Mouse (Mus musculus): ENCODE measurements around the gene Prickle3.
"Not testable (repeated sequence)": the region's sequence is repeated elsewhere in the genome, so short reads cannot be mapped to it uniquely, and the experiment has no call there.

Prickle3 gene

DNA sequence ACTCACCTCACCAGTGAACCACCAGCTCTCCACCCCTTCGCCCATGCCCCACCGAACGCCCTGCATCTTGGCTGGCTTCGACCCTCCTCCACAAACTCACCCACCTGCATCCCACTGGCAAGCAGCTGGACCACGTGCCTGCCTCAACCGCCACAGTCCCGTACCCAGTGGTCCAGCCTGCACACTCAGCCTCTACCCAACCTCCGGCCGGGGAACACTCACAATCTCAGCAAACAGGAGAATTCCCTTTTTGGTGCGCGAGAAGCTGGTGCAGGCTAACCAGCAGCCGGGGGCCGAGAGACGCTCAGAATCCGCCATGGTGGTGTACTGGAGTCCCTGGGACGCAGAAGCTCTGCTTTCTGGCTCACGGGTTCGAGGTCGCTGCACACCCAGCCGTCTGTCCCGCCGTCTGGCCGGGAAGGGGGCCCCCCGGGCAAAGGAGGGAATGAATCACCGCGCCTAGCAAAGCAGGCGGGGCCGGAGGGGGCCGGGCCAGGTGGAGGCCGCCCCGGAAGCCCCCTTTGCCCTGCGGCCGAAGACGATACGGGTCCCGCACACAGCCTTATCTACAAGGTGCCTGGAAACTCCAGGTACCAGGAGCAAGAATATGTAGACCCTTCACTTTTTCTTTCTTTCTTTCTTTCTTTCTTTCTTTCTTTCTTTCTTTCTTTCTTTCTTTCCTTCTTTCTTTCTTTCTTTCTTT is 14.0 kb downstream of the Prickle3 start, which contains the start of gene Plp2:
Plp2 (minus strand) TSS at position 470 of the 703 bp plus-strand sequence.
- DNase-seq (ENCODE audit: extremely low spot score, low read depth, low spot score) = no peak

GRCm38 (mm10) chrX:7672739-7673138 is 15.7 kb downstream of the Prickle3 start:
- no peak for DNase-seq (ENCODE audit: extremely low spot score, low read depth, low spot score)

- no peak for DNase-seq (ENCODE audit: extremely low spot score, low read depth, low spot score)
Observed at GRCm38 (mm10) chrX:7673578-7674281, 16.7 kb downstream of the Prickle3 start.

GRCm38 (mm10) chrX:7674284-7675000 is 17.4 kb downstream of the Prickle3 start:
- no peak for DNase-seq (ENCODE audit: extremely low spot score, low read depth, low spot score)

DNA sequence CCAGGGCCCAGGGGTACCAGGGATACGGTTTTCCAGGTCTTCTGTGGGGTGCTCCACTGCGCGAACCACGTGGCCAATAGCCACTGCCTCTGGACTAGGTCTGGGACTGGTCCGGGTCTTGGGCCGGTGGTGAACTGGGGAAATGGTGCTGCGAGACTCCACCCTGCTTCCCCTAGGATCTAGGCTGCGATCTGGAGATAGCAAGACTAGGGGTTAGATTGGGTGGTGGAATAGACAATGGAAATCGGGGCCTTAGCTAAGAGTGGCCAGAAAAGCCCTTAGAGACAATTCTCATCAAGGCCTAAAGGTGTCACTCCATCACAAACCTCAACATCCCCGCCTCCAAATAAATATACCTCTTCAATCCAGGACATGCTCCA is 17.9 kb downstream of the Prickle3 start:
- no peak for DNase-seq (ENCODE audit: extremely low spot score, low read depth, low spot score)

GRCm38 (mm10) chrX:7678986-7679385 is 21.9 kb downstream of the Prickle3 start:
- DNase-seq (ENCODE audit: extremely low spot score, low read depth, low spot score) = no peak

DNA sequence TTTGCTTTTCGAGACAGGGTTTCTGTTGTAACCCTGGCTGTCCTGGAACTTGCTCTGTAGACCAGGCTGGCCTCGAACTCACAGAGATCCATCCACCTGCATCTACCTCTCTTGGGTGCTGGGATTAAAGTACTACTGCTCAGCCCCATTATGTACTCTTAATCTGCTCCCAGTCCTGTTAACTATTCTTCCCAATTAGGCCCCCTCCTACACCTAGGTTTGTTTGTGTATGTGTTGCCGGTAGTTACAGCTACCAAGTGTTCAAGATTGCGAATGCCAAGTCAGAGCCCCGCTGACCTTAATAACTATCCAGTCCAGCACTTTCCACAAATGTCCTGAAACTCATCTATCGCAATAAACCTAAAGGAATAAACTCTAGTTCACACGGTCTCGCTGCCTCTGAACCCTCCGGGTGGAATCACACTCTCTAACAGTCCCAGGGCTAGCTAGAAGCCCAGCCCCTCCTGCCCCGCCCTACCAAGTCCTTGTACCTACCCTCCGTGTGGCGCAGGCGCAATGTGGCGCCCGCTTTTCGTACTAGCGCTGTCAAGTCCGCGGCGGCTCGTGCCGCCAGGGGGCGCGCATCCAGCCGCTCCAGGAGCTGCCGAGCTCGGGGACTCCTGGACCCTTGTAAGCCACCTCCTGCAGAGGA is 22.5 kb downstream of the Prickle3 start:
- DNase-seq (ENCODE audit: extremely low spot score, low read depth, low spot score) = peak; percentile 46

DNA sequence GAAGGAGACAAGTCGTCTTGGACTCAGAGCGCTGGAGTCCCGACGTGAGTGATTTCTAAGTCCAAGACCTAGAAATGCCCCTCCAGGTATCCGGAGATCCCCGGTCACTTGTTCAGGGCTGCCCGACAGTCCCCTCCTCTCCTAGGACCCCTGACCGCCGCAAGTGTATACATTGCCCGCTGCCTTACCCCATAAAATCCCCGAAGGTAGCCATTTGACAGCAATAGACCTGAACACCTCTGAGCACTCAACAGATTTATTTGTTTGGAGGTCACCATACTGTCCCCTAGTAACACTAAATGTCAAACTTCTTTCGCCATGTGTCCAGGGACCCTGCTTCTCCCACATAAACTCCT is 23.0 kb downstream of the Prickle3 start:
- DNase-seq (ENCODE audit: extremely low spot score, low read depth, low spot score) = no peak

DNA sequence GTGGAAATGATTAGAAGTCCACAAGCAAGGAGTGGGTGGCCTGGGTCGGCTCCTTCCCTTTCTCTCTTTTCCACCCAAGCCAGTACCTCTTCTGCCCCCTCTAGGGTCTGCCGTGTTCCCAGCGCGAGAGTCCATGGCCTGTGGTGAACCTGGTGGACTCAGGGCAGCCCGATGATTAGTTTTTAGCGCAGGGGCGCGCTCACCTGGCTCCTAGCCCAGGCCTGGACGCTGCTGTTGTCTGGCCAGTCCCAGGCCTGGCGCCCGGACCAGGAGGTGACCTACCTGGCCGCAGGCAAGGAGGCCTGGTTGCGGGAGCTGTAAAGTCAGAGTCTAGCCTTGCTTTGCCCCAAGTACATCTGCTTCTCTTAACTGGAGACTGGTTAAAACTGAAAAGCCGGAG is 23.8 kb downstream of the Prickle3 start, which contains the start of gene Magix:
Magix (minus strand) TSS at position 388 of the 400 bp plus-strand sequence.
- DNase-seq (ENCODE audit: extremely low spot score, low read depth, low spot score) = no peak

- no peak for DNase-seq (ENCODE audit: extremely low spot score, low read depth, low spot score)
Observed at GRCm38 (mm10) chrX:7688321-7688720, 31.3 kb downstream of the Prickle3 start.

- no peak for DNase-seq (ENCODE audit: extremely low spot score, low read depth, low spot score)
Observed at GRCm38 (mm10) chrX:7690486-7690885, 33.4 kb downstream of the Prickle3 start.

DNA sequence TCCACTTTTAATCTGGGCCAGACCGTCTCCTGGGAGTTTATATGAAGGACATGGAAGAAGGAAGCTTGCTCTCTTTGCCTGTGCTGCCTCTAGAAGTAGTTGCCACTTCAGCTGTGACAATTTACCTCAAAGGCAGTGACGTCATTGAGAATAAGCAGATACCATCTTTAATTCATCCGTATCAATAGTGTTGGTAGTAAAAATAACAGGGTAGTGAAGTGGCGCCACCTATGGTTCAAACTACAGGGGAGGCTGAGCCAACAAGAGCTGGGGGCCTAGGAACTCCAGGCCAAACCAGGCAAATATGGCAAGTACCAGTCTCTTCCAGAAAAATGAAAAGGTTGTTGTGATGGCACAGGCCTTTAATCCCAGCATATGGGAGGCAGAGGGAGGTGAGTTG is 35.8 kb downstream of the Prickle3 start:
- DNase-seq (ENCODE audit: extremely low spot score, low read depth, low spot score) = no peak

DNA sequence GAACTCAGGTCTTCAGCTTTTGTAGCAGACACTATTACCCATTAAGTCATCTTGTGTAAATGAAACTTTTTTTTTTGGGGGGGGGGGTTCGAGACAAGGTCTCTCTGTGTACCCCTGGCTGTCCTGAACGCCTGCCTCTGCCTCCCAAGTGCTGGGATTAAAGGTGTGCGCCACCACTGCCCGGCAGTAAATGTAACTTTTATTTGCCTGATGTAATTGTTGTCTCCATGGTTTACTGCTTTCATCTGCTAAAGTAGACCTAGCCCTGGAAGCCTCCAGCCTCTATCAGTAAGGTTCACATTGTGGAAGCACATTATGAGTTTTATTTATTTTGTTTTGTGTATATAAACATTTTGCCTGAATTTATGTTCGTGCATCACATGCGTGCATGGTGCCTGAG is 39.5 kb downstream of the Prickle3 start:
- no peak for DNase-seq (ENCODE audit: extremely low spot score, low read depth, low spot score)

DNA sequence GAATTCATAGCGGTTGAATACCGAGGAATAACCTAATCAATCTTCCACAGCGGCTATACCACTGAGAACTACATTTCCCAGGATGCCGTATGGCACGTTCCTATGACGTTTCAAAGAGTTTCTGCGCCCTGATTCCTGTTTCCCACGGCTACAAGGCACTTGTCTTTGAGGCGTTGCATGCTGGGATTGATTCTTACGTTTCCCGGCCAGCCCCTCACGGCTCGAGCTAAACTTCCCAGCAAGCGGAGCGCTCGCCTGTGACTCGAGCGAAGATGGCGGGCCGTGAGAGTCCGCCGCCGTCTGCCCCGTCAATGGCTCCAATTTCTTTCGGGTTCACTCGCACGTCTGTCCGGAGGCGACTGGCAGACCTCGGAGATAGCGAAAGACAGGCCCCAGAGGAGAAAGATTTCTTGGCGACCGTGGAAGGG is 39.9 kb downstream of the Prickle3 start, which contains the start of gene Gpkow:
Gpkow (plus strand) TSS at position 178 of the 428 bp plus-strand sequence.
- DNase-seq (ENCODE audit: extremely low spot score, low read depth, low spot score) = peak; percentile 69

GRCm38 (mm10) chrX:7713764-7714134 is 56.7 kb downstream of the Prickle3 start:
- not testable (repeated sequence) for DNase-seq (ENCODE audit: extremely low spot score, low read depth, low spot score)

- DNase-seq (ENCODE audit: extremely low spot score, low read depth, low spot score) = peak; percentile 76
Observed at GRCm38 (mm10) chrX:7714135-7714899, 57.3 kb downstream of the Prickle3 start, which contains the start of gene Wdr45. Wdr45 (plus strand) TSS chrX:7714333.

DNA sequence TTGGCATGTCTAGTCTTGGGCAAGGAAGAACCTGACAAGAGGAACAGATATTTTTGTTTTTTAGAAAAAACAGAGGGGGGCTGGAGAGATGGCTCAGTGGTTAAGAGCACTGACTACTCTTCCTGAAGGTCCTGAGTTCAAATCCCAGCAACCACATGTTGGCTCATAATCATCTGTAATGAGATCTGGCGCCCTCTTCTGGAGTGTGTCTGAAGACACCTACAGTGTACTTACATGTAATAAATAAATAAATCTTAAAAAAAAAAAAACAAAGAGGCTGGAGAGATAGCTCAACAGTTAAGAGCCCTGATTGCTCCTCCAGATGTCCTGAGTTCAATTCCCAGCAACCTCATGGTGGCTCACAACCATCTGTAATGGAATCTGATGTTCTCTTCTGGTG is 59.0 kb downstream of the Prickle3 start:
- DNase-seq (ENCODE audit: extremely low spot score, low read depth, low spot score) = not testable (repeated sequence)
